Mouse (Mus musculus): ENCODE measurements around the gene Itpr2. TPM values are rescaled to one million over a fixed set of nuclear protein-coding genes. Genes with fewer than 3 reads are reported as not detected.

Itpr2 gene
- polyA plus RNA-seq, 1 experiment from 2014 or later = 12.2 TPM

GRCm38 (mm10) chr6:146502856-146503255 lies 833 bp upstream of the Itpr2 start:
- H3K27ac ChIP-seq = no peak overlapping the region
- no peaks in the 10 kb centered on the region for H3K9me3 ChIP-seq
- no peaks in the 10 kb centered on the region for H3K27me3 ChIP-seq (replicated peaks)
- no peak for ATAC-seq (ENCODE audit: insufficient read depth, low FRiP score, low read depth)
- 34% methylated on average over 3 of the region's 3 CpGs for WGBS
- H3K4me3 ChIP-seq (replicated peaks) = peak overlapping the region; percentile 81
- no peak overlapping the region for H3K9ac ChIP-seq
- no peaks in the 10 kb centered on the region for H3K36me3 ChIP-seq
- H3K4me2 ChIP-seq = peak overlapping the region; percentile 96
- 0 out of 2 replicates have a peak, but pooled peaks cover 9% of the 10 kb centered on the region for H3K4me1 ChIP-seq

- WGBS = 2% methylated on average over 30 of the region's 30 CpGs
- H3K4me3 ChIP-seq (replicated peaks) = peak overlapping the region; percentile 81
- no peaks in the 10 kb centered on the region for H3K9me3 ChIP-seq
- no peaks in the 10 kb centered on the region for H3K36me3 ChIP-seq
- peak overlapping the region; percentile 96 for H3K4me2 ChIP-seq
- H3K9ac ChIP-seq = peak overlapping the region; percentile 58
- peak overlapping the region; percentile 76 for H3K27ac ChIP-seq
- peak; percentile 25; the same call in 1 of the 2 replicates for ATAC-seq (ENCODE audit: insufficient read depth, low FRiP score, low read depth)
- H3K4me1 ChIP-seq = 0 out of 2 replicates have a peak, but pooled peaks cover 9% of the 10 kb centered on the region
- H3K27me3 ChIP-seq (replicated peaks) = no peaks in the 10 kb centered on the region
These were observed 632 bp downstream of the Itpr2 start for GRCm38 (mm10) chr6:146501316-146501865.

GRCm38 (mm10) chr6:146500771-146501170 lies 1.3 kb downstream of the Itpr2 start:
- Histone ChIP-seq H3K27ac (no peak overlapping the region), H3K27me3 (replicated peaks) (no peaks in the 10 kb centered on the region)

GRCm38 (mm10) chr6:146500206-146500605 lies 1.8 kb downstream of the Itpr2 start:
- Histone ChIP-seq H3K9me3 (no peaks in the 10 kb centered on the region), H3K27ac (no peak overlapping the region), H3K4me2 (no peak overlapping the region), H3K4me1 (0 out of 2 replicates have a peak, but pooled peaks cover 9% of the 10 kb centered on the region), H3K4me3 (replicated peaks) (no peak overlapping the region), H3K27me3 (replicated peaks) (no peaks in the 10 kb centered on the region), H3K9ac (no peak overlapping the region), H3K36me3 (no peaks in the 10 kb centered on the region)
- 74% methylated on average over 6 of the region's 6 CpGs for WGBS
- no peak for ATAC-seq (ENCODE audit: insufficient read depth, low FRiP score, low read depth)

More at GRCm38 (mm10) chr6:146500771-146501170, 1.3 kb downstream of the Itpr2 start:
- no peak overlapping the region for H3K9ac ChIP-seq
- H3K36me3 ChIP-seq = no peaks in the 10 kb centered on the region
- peak overlapping the region; percentile 81; the same call in 1 of the 2 replicates for H3K4me3 ChIP-seq (replicated peaks)
- H3K4me1 ChIP-seq = 0 out of 2 replicates have a peak, but pooled peaks cover 9% of the 10 kb centered on the region
- 63% methylated on average over 5 of the region's 5 CpGs for WGBS
- ATAC-seq (ENCODE audit: insufficient read depth, low FRiP score, low read depth) = no peak
- H3K4me2 ChIP-seq = peak overlapping the region; percentile 96
- no peaks in the 10 kb centered on the region for H3K9me3 ChIP-seq

GRCm38 (mm10) chr6:146499566-146499965 lies 2.5 kb downstream of the Itpr2 start:
- Histone ChIP-seq H3K4me2 (no peak overlapping the region), H3K27me3 (replicated peaks) (no peaks in the 10 kb centered on the region), H3K36me3 (no peaks in the 10 kb centered on the region), H3K4me3 (replicated peaks) (no peak overlapping the region), H3K9me3 (no peaks in the 10 kb centered on the region), H3K4me1 (0 out of 2 replicates have a peak, but pooled peaks cover 9% of the 10 kb centered on the region), H3K9ac (no peak overlapping the region), H3K27ac (no peak overlapping the region)
- ATAC-seq (ENCODE audit: insufficient read depth, low FRiP score, low read depth) = no peak
- WGBS = 84% methylated on average over 4 of the region's 4 CpGs

GRCm38 (mm10) chr6:146498416-146498815 lies 3.6 kb downstream of the Itpr2 start:
- Histone ChIP-seq H3K9me3 (no peaks in the 10 kb centered on the region), H3K4me3 (replicated peaks) (no peak overlapping the region), H3K36me3 (no peaks in the 10 kb centered on the region), H3K9ac (no peak overlapping the region), H3K27ac (no peak overlapping the region), H3K4me2 (no peak overlapping the region), H3K27me3 (replicated peaks) (no peaks in the 10 kb centered on the region), H3K4me1 (0 out of 2 replicates have a peak, but pooled peaks cover 9% of the 10 kb centered on the region)
- WGBS = 88% methylated on average over 3 of the region's 3 CpGs
- ATAC-seq (ENCODE audit: insufficient read depth, low FRiP score, low read depth) = no peak

- Histone ChIP-seq H3K9me3 (no peaks in the 10 kb centered on the region), H3K27ac (no peak overlapping the region), H3K36me3 (no peaks in the 10 kb centered on the region), H3K4me1 (0 out of 2 replicates have a peak, but pooled peaks cover 9% of the 10 kb centered on the region), H3K4me3 (replicated peaks) (no peak overlapping the region), H3K27me3 (replicated peaks) (no peaks in the 10 kb centered on the region), H3K4me2 (no peak overlapping the region), H3K9ac (no peak overlapping the region)
- 72% methylated on average over 4 of the region's 4 CpGs for WGBS
- no peak for ATAC-seq (ENCODE audit: insufficient read depth, low FRiP score, low read depth)
These were observed 4.2 kb downstream of the Itpr2 start for GRCm38 (mm10) chr6:146497866-146498265.

GRCm38 (mm10) chr6:146497435-146497834 lies 4.6 kb downstream of the Itpr2 start:
- no peak overlapping the region for H3K4me3 ChIP-seq (replicated peaks)
- no peaks in the 10 kb centered on the region for H3K27me3 ChIP-seq (replicated peaks)
- H3K4me2 ChIP-seq = no peak overlapping the region
- H3K36me3 ChIP-seq = no peaks in the 10 kb centered on the region
- ATAC-seq (ENCODE audit: insufficient read depth, low FRiP score, low read depth) = no peak
- H3K9me3 ChIP-seq = no peaks in the 10 kb centered on the region
- no peak overlapping the region for H3K27ac ChIP-seq
- 0 out of 2 replicates have a peak, but pooled peaks cover 9% of the 10 kb centered on the region for H3K4me1 ChIP-seq
- WGBS = 93% methylated on average over 3 of the region's 3 CpGs
- H3K9ac ChIP-seq = no peak overlapping the region

GRCm38 (mm10) chr6:146491680-146492079 lies 10.3 kb downstream of the Itpr2 start:
- Histone ChIP-seq H3K4me2 (no peak overlapping the region), H3K36me3 (no peaks in the 10 kb centered on the region), H3K9ac (no peak overlapping the region), H3K27me3 (replicated peaks) (no peaks in the 10 kb centered on the region), H3K4me1 (peaks cover 4% of the 10 kb centered on the region; the same call in 1 of the 2 replicates), H3K9me3 (no peaks in the 10 kb centered on the region), H3K4me3 (replicated peaks) (no peak overlapping the region), H3K27ac (no peak overlapping the region)
- ATAC-seq (ENCODE audit: insufficient read depth, low FRiP score, low read depth) = no peak
- WGBS = 67% methylated on average over 2 of the region's 2 CpGs

- ATAC-seq (ENCODE audit: insufficient read depth, low FRiP score, low read depth) = no peak
- H3K9ac ChIP-seq = no peak overlapping the region
These were observed 11.5 kb downstream of the Itpr2 start for GRCm38 (mm10) chr6:146490416-146490960.

GRCm38 (mm10) chr6:146489841-146490240 lies 12.2 kb downstream of the Itpr2 start:
- no peak overlapping the region for H3K27ac ChIP-seq
- no peaks in the 10 kb centered on the region for H3K36me3 ChIP-seq
- no peaks in the 10 kb centered on the region for H3K9me3 ChIP-seq
- no peak overlapping the region for H3K4me2 ChIP-seq
- H3K4me1 ChIP-seq = peaks cover 4% of the 10 kb centered on the region; the same call in 1 of the 2 replicates
- H3K4me3 ChIP-seq (replicated peaks) = no peak overlapping the region
- no peak for ATAC-seq (ENCODE audit: insufficient read depth, low FRiP score, low read depth)
- H3K27me3 ChIP-seq (replicated peaks) = no peaks in the 10 kb centered on the region
- 77% methylated on average over 6 of the region's 6 CpGs for WGBS
- no peak overlapping the region for H3K9ac ChIP-seq

More at GRCm38 (mm10) chr6:146490416-146490960, 11.5 kb downstream of the Itpr2 start:
- H3K36me3 ChIP-seq = no peaks in the 10 kb centered on the region
- H3K4me1 ChIP-seq = peaks cover 4% of the 10 kb centered on the region; the same call in 1 of the 2 replicates
- H3K4me2 ChIP-seq = no peak overlapping the region
- no peaks in the 10 kb centered on the region for H3K9me3 ChIP-seq
- no peaks in the 10 kb centered on the region for H3K27me3 ChIP-seq (replicated peaks)
- WGBS = 78% methylated on average over 9 of the region's 9 CpGs
- H3K4me3 ChIP-seq (replicated peaks) = no peak overlapping the region
- H3K27ac ChIP-seq = no peak overlapping the region

GRCm38 (mm10) chr6:146488749-146489148 lies 13.3 kb downstream of the Itpr2 start:
- Histone ChIP-seq H3K4me3 (replicated peaks) (no peak overlapping the region), H3K27ac (no peak overlapping the region), H3K4me2 (no peak overlapping the region), H3K9ac (no peak overlapping the region), H3K9me3 (no peaks in the 10 kb centered on the region), H3K36me3 (no peaks in the 10 kb centered on the region), H3K4me1 (peaks cover 4% of the 10 kb centered on the region; the same call in 1 of the 2 replicates), H3K27me3 (replicated peaks) (no peaks in the 10 kb centered on the region)
- WGBS = 68% methylated on average over 3 of the region's 3 CpGs
- peak; percentile 83 for ATAC-seq (ENCODE audit: insufficient read depth, low FRiP score, low read depth)
